Mouse (Mus musculus) hindbrain, embryonic 10.5 days (tissue): ENCODE results near the gene Man1a. TPM values are rescaled to one million over a fixed set of nuclear protein-coding genes. Genes with fewer than 3 reads are reported as not detected.

ENCODE experiments used
- DNase-seq: peaks from one replicate; pipeline ENCODE4 v3.0.0-alpha.2; 2017; ENCODE audit warnings: low spot score
- H3K27ac ChIP-seq: fragments of 300-500 bp; sonication (generic); 2 replicates; pipeline ENCODE4 v1.5.1; 2016; ENCODE audit warnings: mild to moderate bottlenecking, moderate library complexity
- H3K27me3 ChIP-seq: fragments of 300-500 bp; sonication (generic); 2 replicates; pipeline ENCODE4 v1.6.1; 2016; ENCODE audit warnings: mild to moderate bottlenecking; ENCODE audit not compliant: poor library complexity, insufficient read depth, severe bottlenecking
- H3K36me3 ChIP-seq: fragments of 300-500 bp; sonication (generic); 2 replicates; pipeline ENCODE4 v1.6.1; 2016; ENCODE audit warnings: mild to moderate bottlenecking, moderate library complexity
- H3K4me1 ChIP-seq: fragments of 300-500 bp; sonication (generic); replicated peaks from 2 replicates; pipeline ENCODE4 v1.6.1; 2016; ENCODE audit warnings: mild to moderate bottlenecking
- H3K4me3 ChIP-seq: fragments of 300-500 bp; sonication (generic); 2 replicates; pipeline ENCODE4 v1.5.1; 2016; ENCODE audit warnings: mild to moderate bottlenecking, moderate library complexity
- H3K9me3 ChIP-seq: fragments of 300-500 bp; sonication (generic); 2 replicates; pipeline ENCODE4 v1.6.1; 2016; ENCODE audit warnings: mild to moderate bottlenecking, moderate library complexity
- WGBS: fragments of 180-500 bp; shearing (Covaris S2); methylation state at CpG from one replicate; pipeline ENCODE4 v1.1.7; 2016; 5-methylcytosine and 5-hydroxymethylcytosine counted together
- polyA plus RNA-seq: library from polyadenylated mRNA; unstranded; fragments of >200 nt; fragmentation: Nextera tagmentation; extraction: Ambion mirVana; gene quantifications from 2 replicates; pipeline ENCODE4 v1.2.1, GENCODE M21; 2016

Man1a gene
- polyA plus RNA-seq, 1 experiment from 2014 or later = 2.1 TPM

- Histone ChIP-seq H3K4me3 (no peak overlapping the region), H3K27me3 (no peaks in the 10 kb centered on the region), H3K9me3 (no peaks in the 10 kb centered on the region), H3K27ac (no peak overlapping the region), H3K36me3 (no peaks in the 10 kb centered on the region), H3K4me1 (no peaks in the 10 kb centered on the region)
- DNase-seq = no peak
- WGBS = 90% methylated on average over 9 of the region's 9 CpGs
These were observed 43.9 kb downstream of the Man1a start for GRCm38 (mm10) chr10:54032316-54033092.

- Histone ChIP-seq H3K27ac (no peak overlapping the region), H3K4me1 (no peaks in the 10 kb centered on the region), H3K36me3 (no peaks in the 10 kb centered on the region), H3K27me3 (no peaks in the 10 kb centered on the region), H3K4me3 (no peak overlapping the region), H3K9me3 (no peaks in the 10 kb centered on the region)
- 96% methylated on average over 4 of the region's 4 CpGs for WGBS
- no peak for DNase-seq
These were observed 47.5 kb downstream of the Man1a start for GRCm38 (mm10) chr10:54028866-54029265.

- 88% methylated on average over 5 of the region's 5 CpGs for WGBS
- no peak overlapping the region for H3K27ac ChIP-seq
These were observed 49.5 kb downstream of the Man1a start for GRCm38 (mm10) chr10:54026738-54027427.

GRCm38 (mm10) chr10:54026101-54026500 lies 50.3 kb downstream of the Man1a start:
- Histone ChIP-seq H3K9me3 (no peaks in the 10 kb centered on the region), H3K27me3 (no peaks in the 10 kb centered on the region), H3K4me3 (no peak overlapping the region), H3K36me3 (no peaks in the 10 kb centered on the region), H3K27ac (no peak overlapping the region), H3K4me1 (no peaks in the 10 kb centered on the region)
- no peak for DNase-seq
- WGBS = 91% methylated on average over 4 of the region's 4 CpGs

More at GRCm38 (mm10) chr10:54026738-54027427, 49.5 kb downstream of the Man1a start:
- H3K4me1 ChIP-seq = no peaks in the 10 kb centered on the region
- no peaks in the 10 kb centered on the region for H3K36me3 ChIP-seq
- DNase-seq = no peak
- H3K27me3 ChIP-seq = no peaks in the 10 kb centered on the region
- no peak overlapping the region for H3K4me3 ChIP-seq
- H3K9me3 ChIP-seq = no peaks in the 10 kb centered on the region

- Histone ChIP-seq H3K4me3 (no peak overlapping the region), H3K27ac (no peak overlapping the region), H3K9me3 (no peaks in the 10 kb centered on the region), H3K27me3 (no peaks in the 10 kb centered on the region), H3K36me3 (no peaks in the 10 kb centered on the region), H3K4me1 (no peaks in the 10 kb centered on the region)
- WGBS = 83% methylated on average over 5 of the region's 5 CpGs
- no peak for DNase-seq
These were observed 58.4 kb downstream of the Man1a start for GRCm38 (mm10) chr10:54017904-54018454.

- H3K27ac ChIP-seq = no peak overlapping the region
- H3K4me3 ChIP-seq = no peak overlapping the region
- no peaks in the 10 kb centered on the region for H3K4me1 ChIP-seq
- no peak for DNase-seq
- H3K9me3 ChIP-seq = no peaks in the 10 kb centered on the region
- H3K27me3 ChIP-seq = no peaks in the 10 kb centered on the region
- 89% methylated on average over 15 of the region's 15 CpGs for WGBS
- H3K36me3 ChIP-seq = no peaks in the 10 kb centered on the region
These were observed 62.2 kb downstream of the Man1a start for GRCm38 (mm10) chr10:54014116-54014758.

GRCm38 (mm10) chr10:54013143-54013791 lies 63.1 kb downstream of the Man1a start:
- DNase-seq = no peak
- no peaks in the 10 kb centered on the region for H3K9me3 ChIP-seq
- H3K4me3 ChIP-seq = no peak overlapping the region
- no peaks in the 10 kb centered on the region for H3K4me1 ChIP-seq
- H3K36me3 ChIP-seq = no peaks in the 10 kb centered on the region
- no peak overlapping the region for H3K27ac ChIP-seq
- no peaks in the 10 kb centered on the region for H3K27me3 ChIP-seq
- 86% methylated on average over 11 of the region's 11 CpGs for WGBS

- no peak overlapping the region for H3K27ac ChIP-seq
These were observed 67.3 kb downstream of the Man1a start for GRCm38 (mm10) chr10:54009154-54009553.

GRCm38 (mm10) chr10:54006868-54007267 lies 69.5 kb downstream of the Man1a start:
- Histone ChIP-seq H3K36me3 (no peaks in the 10 kb centered on the region), H3K4me3 (no peak overlapping the region), H3K9me3 (no peaks in the 10 kb centered on the region), H3K27me3 (no peaks in the 10 kb centered on the region), H3K4me1 (no peaks in the 10 kb centered on the region), H3K27ac (no peak overlapping the region)
- WGBS = 91% methylated on average over 3 of the region's 3 CpGs
- no peak for DNase-seq

More at GRCm38 (mm10) chr10:54009154-54009553, 67.3 kb downstream of the Man1a start:
- no peaks in the 10 kb centered on the region for H3K27me3 ChIP-seq
- no peak for DNase-seq
- 94% methylated on average over 6 of the region's 6 CpGs for WGBS
- no peak overlapping the region for H3K4me3 ChIP-seq
- H3K36me3 ChIP-seq = no peaks in the 10 kb centered on the region
- no peaks in the 10 kb centered on the region for H3K4me1 ChIP-seq
- H3K9me3 ChIP-seq = no peaks in the 10 kb centered on the region

- 95% methylated on average over 2 of the region's 2 CpGs for WGBS
- Histone ChIP-seq H3K27me3 (no peaks in the 10 kb centered on the region), H3K4me3 (no peak overlapping the region), H3K27ac (no peak overlapping the region), H3K36me3 (no peaks in the 10 kb centered on the region), H3K4me1 (no peaks in the 10 kb centered on the region), H3K9me3 (no peaks in the 10 kb centered on the region)
- DNase-seq = no peak
These were observed 70.6 kb downstream of the Man1a start for GRCm38 (mm10) chr10:54005847-54006246.

- H3K4me1 ChIP-seq = no peaks in the 10 kb centered on the region
These were observed 73.5 kb downstream of the Man1a start for GRCm38 (mm10) chr10:54002936-54003335.

GRCm38 (mm10) chr10:53997301-53997700 lies 79.1 kb downstream of the Man1a start:
- Histone ChIP-seq H3K27me3 (no peaks in the 10 kb centered on the region), H3K9me3 (no peaks in the 10 kb centered on the region), H3K4me3 (no peak overlapping the region), H3K36me3 (no peaks in the 10 kb centered on the region), H3K27ac (no peak overlapping the region), H3K4me1 (no peaks in the 10 kb centered on the region)
- DNase-seq = no peak
- 97% methylated on average over 13 of the region's 13 CpGs for WGBS

More at GRCm38 (mm10) chr10:54002936-54003335, 73.5 kb downstream of the Man1a start:
- Histone ChIP-seq H3K9me3 (no peaks in the 10 kb centered on the region), H3K4me3 (no peak overlapping the region), H3K27ac (no peak overlapping the region), H3K36me3 (no peaks in the 10 kb centered on the region), H3K27me3 (no peaks in the 10 kb centered on the region)
- DNase-seq = no peak
- 77% methylated on average over 2 of the region's 2 CpGs for WGBS
